Mouse (Mus musculus) testis, adult 2 months (tissue): Measurements from ENCODE around the gene Nr2c2ap. TPM values are rescaled to one million over a fixed set of nuclear protein-coding genes. Genes with fewer than 3 reads are reported as not detected.

Experiments
- H3K27ac ChIP-seq: fragments of 200-500 bp; 2 replicates; pipeline ENCODE4 v1.5.1; 2012; ENCODE audit warnings: low read depth, low read length; ENCODE audit not compliant: control insufficient read depth, insufficient read depth
- H3K27me3 ChIP-seq: fragments of 200-500 bp; 2 replicates; pipeline ENCODE4 v1.6.1; 2012; ENCODE audit warnings: mild to moderate bottlenecking, low read length, moderate library complexity; ENCODE audit not compliant: control insufficient read depth, insufficient read depth
- H3K36me3 ChIP-seq: fragments of 200-500 bp; 2 replicates; pipeline ENCODE4 v1.6.1; 2012; ENCODE audit warnings: mild to moderate bottlenecking, low read length; ENCODE audit not compliant: control insufficient read depth, insufficient read depth
- H3K4me1 ChIP-seq: fragments of 200-500 bp; 2 replicates; pipeline ENCODE4 v1.6.1; 2012; ENCODE audit warnings: low read length; ENCODE audit not compliant: control insufficient read depth, insufficient read depth
- H3K4me3 ChIP-seq: fragments of 200-500 bp; 2 replicates; pipeline ENCODE4 v1.5.1; 2012; ENCODE audit warnings: low read depth, mild to moderate bottlenecking, low read length, moderate library complexity, mixed read lengths; ENCODE audit not compliant: control insufficient read depth
- CTCF ChIP-seq: fragments of 200-500 bp; IDR thresholded peaks from 2 replicates; pipeline ENCODE4 v1.5.1; 2012; ENCODE audit warnings: low read depth, mild to moderate bottlenecking, inconsistent platforms, low read length, moderate library complexity; ENCODE audit not compliant: control insufficient read depth, insufficient read depth, insufficient replicate concordance
- POLR2A ChIP-seq: fragments of 200-500 bp; IDR thresholded peaks from 2 replicates; pipeline ENCODE4 v1.6.1; 2012; ENCODE audit warnings: low read depth, mild to moderate bottlenecking, inconsistent platforms, low read length, moderate library complexity; ENCODE audit not compliant: control insufficient read depth
- polyA plus RNA-seq: library from polyadenylated mRNA; depleted of rRNA; stranded (reverse); fragments of >200 nt; gene quantifications from 2 replicates; pipeline ENCODE4 v1.2.3, GENCODE M21; 2012

The Nr2c2ap gene
- polyA plus RNA-seq, 1 experiment = 3.8 TPM

GRCm38 (mm10) chr8:70137890-70138289 lies 6.8 kb downstream of the Nr2c2ap start:
- no peak for TF ChIP-seq POLR2A
- TF ChIP-seq CTCF = no peak
- Histone ChIP-seq H3K4me1 (peaks cover 4% of the 10 kb centered on the region), H3K27me3 (no peaks in the 10 kb centered on the region), H3K36me3 (no peaks in the 10 kb centered on the region; the same call in 1 of the 2 replicates), H3K27ac (no peak overlapping the region), H3K4me3 (no peak overlapping the region)

- H3K36me3 ChIP-seq = no peaks in the 10 kb centered on the region
- TF ChIP-seq CTCF (no peak), POLR2A (peak; percentile 60)
- peaks cover 4% of the 10 kb centered on the region for H3K4me1 ChIP-seq
These were observed 8.1 kb downstream of the Nr2c2ap start, which contains the start of the genes Rfxank, Borcs8 and Mef2b for GRCm38 (mm10) chr8:70139026-70139857. Gene Rfxank (minus strand): TSS chr8:70139154. Gene Borcs8 (plus strand): TSS chr8:70139499. Gene Mef2b (plus strand): TSS chr8:70139711.

GRCm38 (mm10) chr8:70139981-70140380 lies 8.8 kb downstream of the Nr2c2ap start:
- peaks cover 4% of the 10 kb centered on the region for H3K4me1 ChIP-seq
- H3K27me3 ChIP-seq = no peaks in the 10 kb centered on the region
- no peaks in the 10 kb centered on the region for H3K36me3 ChIP-seq
- peak overlapping the region; percentile 98 for H3K4me3 ChIP-seq
- TF ChIP-seq CTCF (no peak), POLR2A (no peak)
- H3K27ac ChIP-seq = peak overlapping the region; percentile 75

More at GRCm38 (mm10) chr8:70139026-70139857, 8.1 kb downstream of the Nr2c2ap start, which contains the start of the genes Rfxank, Borcs8 and Mef2b:
- H3K27me3 ChIP-seq = no peaks in the 10 kb centered on the region
- peak within 1 kb of the TSS; percentile 75 for H3K27ac ChIP-seq
- peak within 1 kb of the TSS; percentile 98 for H3K4me3 ChIP-seq

- Histone ChIP-seq H3K27ac (no peak overlapping the region), H3K27me3 (no peaks in the 10 kb centered on the region), H3K36me3 (no peaks in the 10 kb centered on the region), H3K4me3 (no peak overlapping the region), H3K4me1 (peaks cover 5% of the 10 kb centered on the region)
- no peak for TF ChIP-seq POLR2A
These were observed 16.8 kb downstream of the Nr2c2ap start for GRCm38 (mm10) chr8:70147678-70148607.

GRCm38 (mm10) chr8:70150158-70150557 lies 19.0 kb downstream of the Nr2c2ap start:
- no peak overlapping the region for H3K4me3 ChIP-seq

GRCm38 (mm10) chr8:70152537-70153257 lies 21.6 kb downstream of the Nr2c2ap start:
- Histone ChIP-seq H3K4me3 (peak overlapping the region; percentile 9; the same call in 1 of the 2 replicates), H3K4me1 (peaks cover 8% of the 10 kb centered on the region), H3K27ac (no peak overlapping the region), H3K36me3 (no peaks in the 10 kb centered on the region), H3K27me3 (no peaks in the 10 kb centered on the region)
- TF ChIP-seq CTCF (no peak), POLR2A (no peak)

More at GRCm38 (mm10) chr8:70150158-70150557, 19.0 kb downstream of the Nr2c2ap start:
- Histone ChIP-seq H3K27me3 (no peaks in the 10 kb centered on the region), H3K4me1 (peaks cover 8% of the 10 kb centered on the region), H3K27ac (no peak overlapping the region), H3K36me3 (no peaks in the 10 kb centered on the region)
- TF ChIP-seq CTCF (no peak), POLR2A (no peak)
